Mouse (Mus musculus): ENCODE results near the gene Gm13420.
"Not testable (repeated sequence)": the region's sequence is repeated elsewhere in the genome, so short reads cannot be mapped to it uniquely, and the experiment has no call there.

The Gm13420 gene

GRCm38 (mm10) chr2:29751497-29751896 is at the start of gene Gm13420:
TSS of gene Gm13420 (minus strand) at chr2:29751685.
- no peak for DNase-seq (ENCODE audit: low spot score)

- no peak for DNase-seq (ENCODE audit: low spot score)
Observed at GRCm38 (mm10) chr2:29792772-29793487, 41.4 kb upstream of the Gm13420 start.

- peak; percentile 80 for DNase-seq (ENCODE audit: low spot score)
Observed at GRCm38 (mm10) chr2:29787937-29788681, 36.6 kb upstream of the Gm13420 start, which contains the start of gene Trub2. TSS of gene Trub2 (minus strand) at chr2:29788502.

- peak; percentile 81 for DNase-seq (ENCODE audit: low spot score)
Observed at GRCm38 (mm10) chr2:29787104-29787917, 35.8 kb upstream of the Gm13420 start, which contains the start of gene Coq4. TSS of gene Coq4 (plus strand) at chr2:29787493.

- no peak for DNase-seq (ENCODE audit: low spot score)
Observed at GRCm38 (mm10) chr2:29784290-29784689, 32.8 kb upstream of the Gm13420 start.

- DNase-seq (ENCODE audit: low spot score), result not testable (repeated sequence)
Observed at GRCm38 (mm10) chr2:29781256-29781655, 29.8 kb upstream of the Gm13420 start.

GRCm38 (mm10) chr2:29773323-29773722 is 21.8 kb upstream of the Gm13420 start:
- DNase-seq (ENCODE audit: low spot score), result no peak

- DNase-seq (ENCODE audit: low spot score), result no peak
Observed at GRCm38 (mm10) chr2:29771611-29772461, 20.4 kb upstream of the Gm13420 start.

- DNase-seq (ENCODE audit: low spot score), result no peak
Observed at GRCm38 (mm10) chr2:29770162-29770561, 18.7 kb upstream of the Gm13420 start.

- no peak for DNase-seq (ENCODE audit: low spot score)
Observed at GRCm38 (mm10) chr2:29768901-29769300, 17.4 kb upstream of the Gm13420 start.

GRCm38 (mm10) chr2:29767976-29768709 is 16.7 kb upstream of the Gm13420 start:
- DNase-seq (ENCODE audit: low spot score), result peak; percentile 48

GRCm38 (mm10) chr2:29764831-29765230 is 13.3 kb upstream of the Gm13420 start:
- peak; percentile 72 for DNase-seq (ENCODE audit: low spot score)

- no peak for DNase-seq (ENCODE audit: low spot score)
Observed at GRCm38 (mm10) chr2:29755693-29756092, 4.2 kb upstream of the Gm13420 start.

- no peak for DNase-seq (ENCODE audit: low spot score)
Observed at GRCm38 (mm10) chr2:29752397-29752796, 912 bp upstream of the Gm13420 start.

GRCm38 (mm10) chr2:29748499-29748898 is 3.0 kb downstream of the Gm13420 start:
- DNase-seq (ENCODE audit: low spot score), result no peak

GRCm38 (mm10) chr2:29747852-29748251 is 3.6 kb downstream of the Gm13420 start:
- no peak for DNase-seq (ENCODE audit: low spot score)

GRCm38 (mm10) chr2:29747188-29747782 is 4.2 kb downstream of the Gm13420 start:
- no peak for DNase-seq (ENCODE audit: low spot score)

- DNase-seq (ENCODE audit: low spot score), result no peak
Observed at GRCm38 (mm10) chr2:29744256-29744655, 7.2 kb downstream of the Gm13420 start.

GRCm38 (mm10) chr2:29741207-29741606 is 10.3 kb downstream of the Gm13420 start:
- no peak for DNase-seq (ENCODE audit: low spot score)

GRCm38 (mm10) chr2:29739368-29739767 is 12.1 kb downstream of the Gm13420 start:
- no peak for DNase-seq (ENCODE audit: low spot score)
